Mouse (Mus musculus) G1E (cell line): ENCODE results near the gene Zfp94. TPM values are rescaled to one million over a fixed set of nuclear protein-coding genes. Genes with fewer than 3 reads are reported as not detected.
A peak's percentile ranks its signal among the peaks of the same experiment; 100 is the strongest.
"Not testable (repeated sequence)": the region's sequence is repeated elsewhere in the genome, so short reads cannot be mapped to it uniquely, and the experiment has no call there.

Experiments used
- ATAC-seq: 2 replicates; pipeline ENCODE4 v1.8.0; 2016; ENCODE audit warnings: mild to moderate bottlenecking; ENCODE audit not compliant: insufficient number of reproducible peaks, poor library complexity, low FRiP score, severe bottlenecking; ENCODE audit errors: extremely low read depth
- DNase-seq: peaks from one replicate; pipeline ENCODE4 v3.0.0; 2012; ENCODE audit warnings: low spot score
- H3K27me3 ChIP-seq: 2 replicates; pipeline ENCODE4 v1.6.1; 2012; ENCODE audit warnings: mild to moderate bottlenecking, low read length, inconsistent platforms; ENCODE audit not compliant: insufficient read depth
- H3K36me3 ChIP-seq: replicated peaks from 2 replicates; pipeline ENCODE3; 2012; ENCODE audit warnings: mild to moderate bottlenecking, inconsistent platforms
- H3K4me1 ChIP-seq: 2 replicates; pipeline ENCODE4 v1.6.1; 2012; ENCODE audit warnings: low read depth, low read length, inconsistent platforms, mixed read lengths; ENCODE audit not compliant: insufficient read depth
- H3K4me3 ChIP-seq: 2 replicates; pipeline ENCODE4 v1.5.1; 2012; ENCODE audit warnings: low read depth, mild to moderate bottlenecking, inconsistent platforms, low read length, moderate library complexity, mixed read lengths
- H3K9me3 ChIP-seq: replicated peaks from 2 replicates; pipeline ENCODE4 v1.6.1; 2012; ENCODE audit warnings: inconsistent platforms
- CTCF ChIP-seq: IDR thresholded peaks from 2 replicates; pipeline ENCODE4 v1.5.1; 2012; ENCODE audit warnings: low read depth, low read length, inconsistent platforms, mixed read lengths
- GATA1 ChIP-seq: IDR thresholded peaks from 2 replicates; pipeline ENCODE4 v1.6.1; 2012; ENCODE audit warnings: borderline replicate concordance, low read length, inconsistent platforms, mixed read lengths
- GATA2 ChIP-seq: IDR thresholded peaks from 2 replicates; pipeline ENCODE4 v1.6.1; 2012; ENCODE audit warnings: low read depth, low read length, inconsistent platforms, borderline replicate concordance
- POLR2AphosphoS5 ChIP-seq: IDR thresholded peaks from 2 replicates; pipeline ENCODE4 v1.6.1; 2012; ENCODE audit warnings: low read depth, low read length, inconsistent platforms; ENCODE audit not compliant: insufficient replicate concordance
- TAL1 ChIP-seq: conservative IDR thresholded peaks from 2 replicates; pipeline ENCODE4 v1.6.1; 2012; ENCODE audit warnings: low read depth, low read length, inconsistent platforms, mixed read lengths
- polyA plus RNA-seq: library from polyadenylated mRNA; stranded (reverse); fragments of >175 nt; gene quantifications from 2 replicates; pipeline ENCODE4 v1.2.3, GENCODE M21; 2012
- total RNA-seq, 2 experiments: library from RNA; stranded (forward) in 1 of 2; stranded (reverse) in 1 of 2; fragments of 200-1000 nt in 1 of 2; fragments of >200 nt in 1 of 2; fragmentation: Nextera tagmentation in 1 of 2; gene quantifications; 2 replicates each; pipeline ENCODE4 v1.2.3; 2014 to 2017

Zfp94 gene
- total and polyA plus RNA-seq, 3 experiments = 3.5 to 12.5 (median 6.0) TPM

DNA sequence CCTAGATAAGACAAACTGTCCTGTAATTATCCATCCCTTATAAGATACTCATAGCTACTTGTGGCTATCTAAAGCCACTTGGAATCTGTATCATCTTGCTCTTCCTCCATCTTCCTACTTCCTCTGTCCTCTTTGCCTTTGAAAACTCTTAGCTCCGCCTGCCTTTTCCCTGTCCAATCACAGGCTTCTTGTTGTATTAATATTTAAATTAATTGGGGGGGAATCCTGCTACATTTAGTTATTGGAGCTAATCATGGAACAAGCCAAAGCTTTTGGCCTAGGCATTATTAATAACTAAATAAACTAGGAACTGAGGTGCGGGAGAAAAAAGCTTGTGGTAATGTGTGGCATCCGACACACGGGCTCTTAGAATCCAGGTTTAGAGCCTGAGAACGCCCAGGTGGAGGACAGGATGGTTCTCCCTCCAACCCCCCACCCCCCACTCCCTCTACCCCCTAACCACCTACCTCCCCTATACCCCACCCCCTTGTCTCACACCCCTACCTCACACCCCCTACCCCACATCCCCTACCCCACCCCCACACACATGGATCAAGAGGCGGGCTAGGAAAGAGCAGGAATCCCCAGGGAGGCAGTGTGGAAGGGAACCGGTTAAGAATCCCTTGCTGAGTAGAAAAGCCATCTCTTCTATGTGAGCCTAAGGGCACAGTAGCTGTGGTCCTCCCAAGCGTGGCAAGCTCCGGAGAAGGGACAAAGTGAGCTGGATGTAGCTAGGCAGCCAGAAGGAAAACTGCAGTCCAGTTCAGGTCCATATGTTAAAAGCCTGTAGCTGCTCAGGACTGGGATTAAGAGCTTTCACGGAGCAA lies 36.2 kb downstream of the Zfp94 start:
- no peak for DNase-seq
- Histone ChIP-seq H3K27me3 (peaks cover 8% of the 10 kb centered on the region), H3K4me3 (no peak overlapping the region), H3K4me1 (no peaks in the 10 kb centered on the region), H3K9me3 (no peaks in the 10 kb centered on the region), H3K36me3 (no peaks in the 10 kb centered on the region)
- TF ChIP-seq GATA2 (no peak), GATA1 (no peak), TAL1 (no peak), POLR2AphosphoS5 (no peak), CTCF (no peak)
- ATAC-seq = no peak

- not testable (repeated sequence) for H3K27me3 ChIP-seq, H3K4me3 ChIP-seq, H3K9me3 ChIP-seq, DNase-seq, H3K36me3 ChIP-seq, ATAC-seq, H3K4me1 ChIP-seq
These were observed 37.7 kb downstream of the Zfp94 start for GRCm38 (mm10) chr7:24278771-24279170.

DNA sequence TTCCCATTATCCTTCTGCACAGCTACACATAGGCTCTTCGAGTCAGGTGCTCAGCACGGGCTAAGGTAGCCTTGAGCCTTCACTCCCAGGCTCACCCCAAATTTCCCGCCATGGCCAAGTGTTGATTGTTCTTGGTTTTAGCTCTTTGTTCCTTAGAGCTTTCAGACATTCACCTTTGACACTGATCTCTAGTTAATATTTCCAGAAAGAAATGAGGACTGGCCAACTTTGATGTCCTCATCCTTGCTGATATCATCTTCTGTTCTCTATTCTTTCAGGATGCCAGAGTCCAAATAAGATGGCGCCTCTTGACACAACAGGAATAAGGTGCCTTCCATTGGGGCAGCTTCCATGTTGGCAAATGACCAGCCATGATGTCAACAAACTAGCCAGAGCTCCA lies 42.0 kb downstream of the Zfp94 start:
- DNase-seq = no peak
- no peak overlapping the region for H3K4me3 ChIP-seq
- no peaks in the 10 kb centered on the region for H3K9me3 ChIP-seq
- no peak for ATAC-seq
- TF ChIP-seq POLR2AphosphoS5 = no peak
- TF ChIP-seq TAL1 = no peak
- TF ChIP-seq GATA2 = no peak
- no peak for TF ChIP-seq CTCF
- TF ChIP-seq GATA1 = no peak
- H3K4me1 ChIP-seq = peaks cover 3% of the 10 kb centered on the region
- 0 out of 2 replicates have a peak, but pooled peaks cover under 1% of the 10 kb centered on the region for H3K27me3 ChIP-seq
- H3K36me3 ChIP-seq = peaks cover 10% of the 10 kb centered on the region

GRCm38 (mm10) chr7:24271191-24271590 lies 45.3 kb downstream of the Zfp94 start:
- peaks cover 3% of the 10 kb centered on the region for H3K4me1 ChIP-seq
- TF ChIP-seq GATA1 (no peak), GATA2 (no peak), TAL1 (no peak), CTCF (no peak), POLR2AphosphoS5 (no peak)
- H3K36me3 ChIP-seq = peaks cover 10% of the 10 kb centered on the region
- DNase-seq (no peak), ATAC-seq (no peak)
- H3K27me3 ChIP-seq = no peaks in the 10 kb centered on the region
- no peak overlapping the region for H3K4me3 ChIP-seq
- H3K9me3 ChIP-seq = no peaks in the 10 kb centered on the region

DNA sequence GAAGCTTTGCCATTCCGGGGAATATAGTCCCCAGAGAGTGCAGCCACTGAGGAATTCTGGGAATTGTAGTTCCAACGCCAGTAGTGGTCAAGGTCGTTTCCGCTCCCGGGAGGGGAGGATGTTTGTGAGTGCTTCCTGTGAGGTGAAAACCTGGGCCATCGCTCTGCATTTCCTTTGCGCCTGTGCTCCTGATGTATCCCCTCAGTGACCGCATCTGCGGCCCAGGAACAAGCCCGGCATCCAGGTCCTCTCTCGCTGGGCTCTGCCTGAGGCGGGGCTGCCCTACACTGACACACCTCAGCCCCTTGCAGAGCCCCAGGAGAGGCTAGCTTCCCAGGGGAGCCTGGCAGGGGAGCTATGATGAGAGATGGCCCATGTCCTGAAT lies 46.2 kb downstream of the Zfp94 start, which contains the start of gene Zfp93:
TSS of gene Zfp93 (plus strand) at position 133 of the 385 bp plus-strand sequence.
- ATAC-seq (peak; percentile 95), DNase-seq (peak; percentile 45)
- H3K9me3 ChIP-seq = no peaks in the 10 kb centered on the region
- peak within 1 kb of the TSS; percentile 77 for H3K4me3 ChIP-seq
- peaks cover 3% of the 10 kb centered on the region for H3K4me1 ChIP-seq
- TF ChIP-seq POLR2AphosphoS5 = no peak
- TF ChIP-seq CTCF = no peak
- TF ChIP-seq GATA1 = no peak
- TF ChIP-seq GATA2 = no peak
- TF ChIP-seq TAL1 = no peak
- no peaks in the 10 kb centered on the region for H3K27me3 ChIP-seq
- peaks cover 10% of the 10 kb centered on the region for H3K36me3 ChIP-seq

GRCm38 (mm10) chr7:24269667-24270287 lies 46.7 kb downstream of the Zfp94 start:
- Histone ChIP-seq H3K36me3 (peaks cover 6% of the 10 kb centered on the region), H3K9me3 (no peaks in the 10 kb centered on the region), H3K27me3 (no peaks in the 10 kb centered on the region), H3K4me3 (peak overlapping the region; percentile 77; the same call in 1 of the 2 replicates), H3K4me1 (peaks cover 3% of the 10 kb centered on the region)
- DNase-seq (no peak), ATAC-seq (no peak)
- TF ChIP-seq CTCF (no peak), GATA1 (no peak), POLR2AphosphoS5 (no peak), TAL1 (no peak), GATA2 (no peak)

GRCm38 (mm10) chr7:24269256-24269655 lies 47.2 kb downstream of the Zfp94 start:
- ATAC-seq (no peak), DNase-seq (no peak)
- TF ChIP-seq POLR2AphosphoS5 (no peak), CTCF (no peak), GATA1 (no peak), GATA2 (no peak), TAL1 (no peak)
- Histone ChIP-seq H3K27me3 (no peaks in the 10 kb centered on the region), H3K4me1 (peaks cover 3% of the 10 kb centered on the region), H3K4me3 (no peak overlapping the region), H3K9me3 (no peaks in the 10 kb centered on the region), H3K36me3 (peaks cover 5% of the 10 kb centered on the region)
